Mouse (Mus musculus) stomach, postnatal 0 days (tissue): ENCODE measurements at regions not wholly inside any gene's neighbourhood (a gene's known extent, or its start where the extent isn't known, plus 50 kb on each side); places are given as distances from the start of the nearest gene placed in this dataset.

Experiments used
- ATAC-seq: fragments of 200-750 bp; cut with Nextera tagmentation; 2 replicates; pipeline ENCODE4 v1.8.0; 2017; ENCODE audit not compliant: low FRiP score, low TSS enrichment
- DNase-seq: peaks from one replicate; pipeline ENCODE4 v3.0.0-alpha.2; 2016; ENCODE audit warnings: low spot score
- H3K27ac ChIP-seq: fragments of 300-500 bp; sonication (generic); replicated peaks from 2 replicates; pipeline ENCODE4 v1.5.1; 2014; ENCODE audit warnings: mild to moderate bottlenecking, control low read depth
- H3K27me3 ChIP-seq: fragments of 300-500 bp; sonication (generic); 2 replicates; pipeline ENCODE4 v1.6.1; 2014; ENCODE audit warnings: low read length; ENCODE audit not compliant: control insufficient read depth, insufficient read depth
- H3K36me3 ChIP-seq: fragments of 300-500 bp; sonication (generic); 2 replicates; pipeline ENCODE4 v1.6.1; 2014; ENCODE audit warnings: low read length, mixed read lengths; ENCODE audit not compliant: control insufficient read depth, insufficient read depth
- H3K4me1 ChIP-seq: fragments of 300-500 bp; sonication (generic); replicated peaks from 2 replicates; pipeline ENCODE4 v1.6.1; 2014; ENCODE audit warnings: antibody characterized with exemption; ENCODE audit not compliant: control insufficient read depth, insufficient read depth
- H3K4me2 ChIP-seq: fragments of 300-500 bp; sonication (generic); replicated peaks from 2 replicates; pipeline ENCODE4 v1.6.1; 2014; ENCODE audit warnings: low read depth, mild to moderate bottlenecking, control low read depth, moderate library complexity
- H3K4me3 ChIP-seq: fragments of 300-500 bp; sonication (generic); 2 replicates; pipeline ENCODE4 v1.5.1; 2014; ENCODE audit warnings: low read depth, low read length, control low read depth
- H3K9ac ChIP-seq: fragments of 300-500 bp; sonication (generic); 2 replicates; pipeline ENCODE4 v1.6.1; 2014; ENCODE audit warnings: mild to moderate bottlenecking, low read length, control low read depth, mixed read lengths
- H3K9me3 ChIP-seq: fragments of 300-500 bp; sonication (generic); 2 replicates; pipeline ENCODE4 v1.6.1; 2016; ENCODE audit warnings: low read length; ENCODE audit not compliant: control insufficient read depth
- CTCF ChIP-seq: IDR thresholded peaks from 2 replicates; pipeline ENCODE4 v1.5.1; 2016; ENCODE audit warnings: antibody characterized with exemption, low read depth, mild to moderate bottlenecking, moderate library complexity
- EP300 ChIP-seq: optimal IDR thresholded peaks from 2 replicates; pipeline ENCODE3; 2016; ENCODE audit warnings: antibody characterized with exemption
- WGBS: fragments of 180-500 bp; shearing (Covaris S2); extraction: QIAGEN DNeasy Blood & Tissue Kit; methylation state at CpG from one replicate; pipeline ENCODE4 v1.1.7; 2014; 5-methylcytosine and 5-hydroxymethylcytosine counted together

DNA sequence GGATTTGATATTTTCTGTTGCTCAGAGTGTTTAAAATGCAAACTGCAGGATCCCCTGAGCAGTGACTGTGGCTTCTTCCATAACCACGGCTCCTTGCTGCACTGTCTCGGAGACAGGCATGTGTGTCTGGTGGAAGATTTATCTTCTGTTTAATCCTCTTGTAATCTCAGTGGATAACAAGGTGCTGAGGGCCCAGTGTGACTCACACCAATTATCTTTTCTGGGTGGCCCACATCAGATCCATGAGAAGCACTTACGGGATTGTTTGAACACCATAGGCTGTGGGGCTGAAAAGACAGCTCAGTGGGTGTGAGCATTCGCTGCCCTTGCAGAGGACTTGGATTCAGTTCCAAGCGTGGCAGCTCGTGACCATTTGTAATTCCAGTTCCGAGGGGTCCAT is 101.2 kb upstream of the Sh3bp4 start:
- Histone ChIP-seq H3K9me3 (no peaks in the 10 kb centered on the region), H3K9ac (no peak overlapping the region), H3K4me1 (no peaks in the 10 kb centered on the region), H3K27ac (no peak overlapping the region), H3K4me3 (no peak overlapping the region), H3K4me2 (no peak overlapping the region), H3K27me3 (no peaks in the 10 kb centered on the region), H3K36me3 (no peaks in the 10 kb centered on the region)
- TF ChIP-seq EP300 = no peak
- TF ChIP-seq CTCF = no peak
- no peak for ATAC-seq
- WGBS = 50% methylated on average over 7 of the region's 7 CpGs
- DNase-seq = no peak

DNA sequence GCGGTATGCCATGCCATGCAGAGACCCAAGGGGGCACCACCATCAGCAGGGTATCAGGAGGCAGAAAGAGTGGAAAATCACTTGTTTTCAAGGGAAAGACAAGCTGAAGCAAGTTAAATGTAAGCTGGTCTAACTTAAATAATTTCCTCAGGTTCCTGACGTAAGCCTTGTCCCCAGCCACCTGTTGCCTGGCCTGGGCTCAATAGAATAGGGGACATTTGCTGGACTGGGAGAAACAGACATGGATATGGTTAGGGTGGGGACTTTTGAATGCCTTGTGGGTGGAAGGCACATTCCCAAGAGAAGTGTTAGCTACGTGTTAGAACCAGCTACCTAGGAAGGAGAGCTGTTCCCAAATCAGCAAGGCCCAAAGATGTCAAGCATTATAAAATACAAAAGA is 100.6 kb upstream of the Sh3bp4 start:
- no peaks in the 10 kb centered on the region for H3K27me3 ChIP-seq
- H3K27ac ChIP-seq = no peak overlapping the region
- H3K9me3 ChIP-seq = no peaks in the 10 kb centered on the region
- H3K36me3 ChIP-seq = no peaks in the 10 kb centered on the region
- H3K4me1 ChIP-seq = no peaks in the 10 kb centered on the region
- 85% methylated on average over 3 of the region's 3 CpGs for WGBS
- no peak for ATAC-seq
- H3K4me3 ChIP-seq = no peak overlapping the region
- H3K4me2 ChIP-seq = no peak overlapping the region
- TF ChIP-seq CTCF (0 out of 2 replicates have a peak, but pooled peaks have one; percentile 7), EP300 (no peak)
- DNase-seq = no peak
- H3K9ac ChIP-seq = no peak overlapping the region

DNA sequence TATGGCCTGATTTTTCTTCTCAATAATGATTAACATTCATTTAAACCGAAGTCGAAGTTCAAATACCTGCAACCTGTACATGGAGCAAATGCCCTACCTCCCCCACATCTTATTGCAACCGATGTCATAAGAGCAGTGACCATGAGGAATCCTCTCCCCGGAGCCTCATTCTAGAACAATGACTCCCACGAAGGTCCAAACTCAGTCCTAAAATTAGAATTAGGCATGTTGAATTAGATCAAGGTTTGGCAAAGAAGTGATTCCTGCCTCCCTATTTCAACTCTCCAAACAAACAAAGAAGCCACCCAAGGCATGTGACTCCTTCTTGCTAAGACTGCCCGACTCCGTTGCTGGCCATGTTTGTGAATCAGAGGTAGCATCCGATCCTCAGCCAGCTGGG is 94.1 kb upstream of the Sh3bp4 start:
- ATAC-seq = no peak
- 89% methylated on average over 8 of the region's 8 CpGs for WGBS
- DNase-seq = no peak

DNA sequence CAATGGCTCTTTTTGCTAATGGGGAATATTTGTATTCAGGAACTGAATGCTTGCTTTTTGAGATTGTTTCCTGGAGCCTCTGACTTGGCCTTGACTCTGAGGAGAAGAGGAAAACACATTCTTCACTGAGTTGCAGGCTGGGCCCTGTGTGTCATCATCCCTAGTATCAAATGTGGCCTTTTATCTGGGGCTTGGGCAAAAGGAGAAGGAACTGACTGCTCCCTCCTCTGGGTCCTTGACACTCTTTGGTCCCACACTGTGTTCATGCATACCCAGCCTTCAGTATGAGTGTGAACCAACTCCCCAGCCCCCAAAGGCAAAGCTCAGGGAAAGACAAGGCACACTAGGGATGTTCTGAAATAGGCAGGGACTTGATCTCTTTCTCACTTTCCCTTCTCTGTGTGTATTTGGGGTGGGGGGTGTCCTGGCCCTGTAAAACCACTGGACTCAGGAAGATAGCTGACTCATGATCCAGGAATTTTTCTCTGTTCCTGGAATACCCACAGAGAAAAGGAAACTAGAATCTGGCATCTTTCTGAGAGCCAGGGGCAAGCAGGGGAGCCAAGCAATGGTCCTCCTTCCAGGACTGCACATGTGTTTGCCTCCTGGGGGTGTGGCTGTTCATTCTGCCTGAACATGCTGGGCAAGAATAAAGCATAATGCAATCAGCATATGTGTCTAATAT is 82.1 kb upstream of the Sh3bp4 start:
- Histone ChIP-seq H3K4me3 (no peak overlapping the region), H3K27ac (no peak overlapping the region), H3K9me3 (no peaks in the 10 kb centered on the region), H3K9ac (no peak overlapping the region), H3K4me1 (no peaks in the 10 kb centered on the region), H3K36me3 (no peaks in the 10 kb centered on the region), H3K27me3 (no peaks in the 10 kb centered on the region), H3K4me2 (no peak overlapping the region)
- no peak for TF ChIP-seq CTCF
- TF ChIP-seq EP300 = no peak
- ATAC-seq (no peak), DNase-seq (no peak)

More for the DNA sequence above, 94.1 kb upstream of the Sh3bp4 start:
- Histone ChIP-seq H3K4me2 (no peak overlapping the region), H3K4me1 (no peaks in the 10 kb centered on the region), H3K36me3 (no peaks in the 10 kb centered on the region), H3K4me3 (no peak overlapping the region), H3K9ac (no peak overlapping the region), H3K27ac (no peak overlapping the region), H3K9me3 (no peaks in the 10 kb centered on the region), H3K27me3 (no peaks in the 10 kb centered on the region)
- TF ChIP-seq EP300 (no peak), CTCF (no peak)

DNA sequence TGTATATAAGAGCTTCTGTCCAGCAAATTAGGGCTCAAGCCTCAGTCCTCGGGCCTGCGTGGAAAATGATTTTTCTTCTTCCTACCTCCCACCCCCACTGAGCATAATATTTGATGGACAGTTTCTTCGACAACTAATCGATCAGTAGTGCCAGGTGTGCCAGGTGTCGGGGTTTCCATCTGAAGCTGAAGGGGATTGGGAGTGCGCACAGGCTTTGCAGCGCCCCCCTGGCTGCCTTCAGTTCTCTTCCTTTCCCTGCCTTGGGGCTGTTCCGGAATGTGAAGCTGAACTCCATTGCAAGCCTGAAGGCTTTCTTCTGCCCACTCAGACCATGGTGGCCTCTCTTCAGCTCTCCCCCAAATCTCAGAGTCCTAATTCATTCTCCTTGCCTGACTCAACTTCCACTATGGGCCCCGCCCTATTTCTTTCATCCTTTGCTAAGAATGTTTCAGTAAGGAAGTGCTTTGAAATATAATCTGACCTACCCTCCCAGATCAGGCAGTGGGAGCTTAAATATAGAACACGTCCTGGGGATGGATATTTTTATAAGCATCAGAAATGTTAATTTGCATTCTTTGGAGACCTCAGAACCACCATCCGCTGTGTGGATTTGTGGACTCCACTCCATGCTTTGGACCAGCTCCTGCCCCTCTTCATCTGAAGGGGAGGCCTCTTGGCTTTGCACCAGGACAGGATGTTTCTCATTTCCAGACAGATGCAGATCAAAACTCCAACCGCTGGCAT is 75.5 kb upstream of the Sh3bp4 start:
- H3K9ac ChIP-seq = no peak overlapping the region
- DNase-seq (no peak), ATAC-seq (no peak)
- WGBS = 64% methylated on average over 12 of the region's 12 CpGs
- no peaks in the 10 kb centered on the region for H3K27me3 ChIP-seq
- H3K4me3 ChIP-seq = no peak overlapping the region
- no peaks in the 10 kb centered on the region for H3K4me1 ChIP-seq
- no peaks in the 10 kb centered on the region for H3K9me3 ChIP-seq
- TF ChIP-seq EP300 = no peak
- TF ChIP-seq CTCF = no peak
- no peak overlapping the region for H3K4me2 ChIP-seq
- H3K36me3 ChIP-seq = no peaks in the 10 kb centered on the region
- H3K27ac ChIP-seq = no peak overlapping the region

DNA sequence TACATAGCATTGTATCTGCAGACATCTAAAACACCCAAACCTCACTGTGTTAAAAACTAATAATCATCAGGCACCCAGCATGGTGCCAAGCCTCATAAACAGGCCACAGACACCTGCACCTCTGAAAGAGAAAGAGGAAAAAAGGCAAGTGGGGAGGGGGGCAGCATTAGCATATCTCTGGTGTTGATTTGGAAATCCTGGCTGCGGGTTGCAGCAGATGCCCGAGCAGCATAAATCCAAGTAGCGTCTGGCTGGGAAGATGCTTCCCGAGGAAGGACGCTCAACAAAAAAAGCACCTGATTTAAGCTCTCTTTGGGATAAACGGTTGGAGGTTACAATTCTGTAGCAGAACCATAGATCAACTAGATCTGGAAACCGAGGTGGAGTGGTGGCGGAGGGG is 74.3 kb upstream of the Sh3bp4 start:
- Histone ChIP-seq H3K27ac (no peak overlapping the region), H3K4me2 (no peak overlapping the region), H3K9ac (no peak overlapping the region), H3K4me1 (no peaks in the 10 kb centered on the region), H3K9me3 (no peaks in the 10 kb centered on the region), H3K36me3 (no peaks in the 10 kb centered on the region), H3K27me3 (no peaks in the 10 kb centered on the region), H3K4me3 (no peak overlapping the region)
- DNase-seq (no peak), ATAC-seq (no peak)
- TF ChIP-seq CTCF (no peak), EP300 (no peak)
- WGBS = 53% methylated on average over 8 of the region's 8 CpGs
